Mouse (Mus musculus) lung, adult 18-20 months (tissue): ENCODE results near the gene Gria4.
"Not testable (repeated sequence)": the region's sequence is repeated elsewhere in the genome, so short reads cannot be mapped to it uniquely, and the experiment has no call there.

ENCODE experiments used
- DNase-seq, 2 experiments: peaks; one replicate each; pipeline ENCODE4 v3.0.0; 2022; ENCODE audit warnings: mixed read lengths in 2 of 2

The Gria4 gene

DNA sequence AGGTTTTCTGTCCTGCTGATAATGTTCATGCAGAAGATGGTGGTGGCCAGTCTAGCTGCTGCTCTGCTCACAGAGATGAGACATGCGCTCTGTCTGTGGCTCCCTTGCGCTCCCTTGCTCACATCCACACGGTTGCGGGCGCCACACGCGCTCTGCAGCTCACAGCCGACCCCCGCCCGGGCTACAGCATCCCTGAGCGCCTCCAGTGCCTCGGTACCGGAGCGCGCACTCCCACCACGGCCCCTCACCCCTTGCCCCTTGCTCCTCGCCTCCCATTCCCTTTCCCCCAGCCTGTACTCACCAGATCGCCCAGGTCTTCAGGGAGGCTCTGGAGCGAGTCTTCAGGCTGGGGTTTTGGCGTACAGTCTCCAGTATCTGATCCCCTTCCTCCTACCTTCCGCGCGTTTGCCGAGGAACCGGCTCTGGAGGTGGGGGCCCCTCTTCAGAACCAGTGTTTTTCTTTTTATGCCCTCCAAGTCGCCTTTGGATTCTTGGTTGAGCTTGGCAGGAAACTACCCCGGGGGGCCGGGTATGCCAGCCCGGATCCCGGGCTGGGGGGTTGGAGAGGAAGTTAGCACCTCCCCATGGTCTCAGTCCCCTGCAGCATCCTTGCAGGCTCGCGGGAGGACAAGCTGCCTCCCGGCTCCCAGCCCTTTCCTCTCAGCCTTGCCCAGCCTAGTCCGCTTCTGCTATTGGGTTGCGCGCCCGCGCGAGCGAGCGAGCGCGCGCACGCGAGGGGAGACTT is at the start of gene Gria4:
Gene Gria4 (minus strand): TSS at position 691 of the 745 bp plus-strand sequence.
- no peak for DNase-seq

DNA sequence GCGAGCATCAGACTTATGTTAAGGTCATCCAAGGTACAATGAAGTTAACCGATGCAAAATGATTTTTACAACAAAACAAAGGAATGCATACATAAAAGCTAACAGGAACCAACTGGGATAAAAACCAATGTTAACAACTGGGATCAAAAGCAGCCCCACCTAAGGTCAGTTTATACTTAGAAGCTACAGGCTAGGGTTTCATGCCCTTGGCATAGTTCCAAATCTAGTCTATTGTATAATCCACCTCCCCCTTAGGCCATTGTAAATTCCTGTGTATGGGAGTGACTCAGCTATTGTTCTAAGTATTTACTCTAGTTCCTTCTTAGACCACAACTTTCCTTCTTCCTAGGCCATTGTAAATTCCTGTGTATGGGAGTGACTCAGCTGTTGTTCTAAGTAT is 14.9 kb upstream of the Gria4 start:
- DNase-seq: not testable (repeated sequence)

DNA sequence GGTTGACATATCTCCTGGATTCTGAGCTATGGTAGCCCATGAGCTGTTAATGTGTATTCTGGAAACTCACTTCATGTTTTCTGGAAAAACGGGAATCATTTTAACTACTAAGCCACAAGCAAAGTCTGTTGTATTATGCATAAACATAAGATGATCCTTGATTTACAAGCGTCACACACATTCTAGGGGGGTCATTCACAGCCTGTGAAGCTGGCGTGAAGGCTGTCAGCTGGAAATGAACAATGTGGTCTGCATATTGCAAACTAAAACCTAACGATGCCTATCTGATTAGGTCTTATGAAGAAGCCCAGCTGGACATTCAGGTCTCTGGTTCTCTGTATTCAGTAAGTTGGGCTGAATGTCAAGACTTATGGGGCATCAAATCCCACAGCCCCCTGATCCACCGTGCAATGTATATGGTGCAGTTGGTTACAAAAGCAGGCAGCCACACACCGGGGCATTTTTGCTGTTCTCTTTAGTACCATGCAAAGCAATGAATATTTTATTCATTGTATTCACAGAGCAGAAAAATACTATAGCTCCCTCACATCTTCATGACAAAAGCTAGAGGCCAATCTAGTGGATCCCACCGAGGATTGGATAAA is 7.2 kb upstream of the Gria4 start:
- no peak for DNase-seq

DNA sequence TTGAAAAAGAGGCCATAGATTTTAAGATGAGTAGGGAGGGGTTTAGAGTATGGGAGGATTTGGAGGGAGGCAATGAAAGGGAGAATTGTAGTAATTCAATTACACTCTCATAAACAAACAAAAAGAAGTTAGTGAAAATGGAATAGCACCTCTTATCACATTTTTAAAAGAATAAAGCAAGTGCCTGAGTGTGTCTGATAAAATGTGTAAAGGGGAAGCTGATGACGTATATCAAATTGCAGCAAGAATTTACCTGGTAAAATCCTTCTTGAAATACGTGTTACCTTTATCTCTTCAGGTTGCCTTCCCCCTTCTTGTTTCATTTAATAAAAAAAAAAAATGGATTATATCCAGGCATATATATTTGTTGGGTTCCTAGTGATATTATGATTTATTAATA is 1.4 kb upstream of the Gria4 start:
- no peak for DNase-seq

DNA sequence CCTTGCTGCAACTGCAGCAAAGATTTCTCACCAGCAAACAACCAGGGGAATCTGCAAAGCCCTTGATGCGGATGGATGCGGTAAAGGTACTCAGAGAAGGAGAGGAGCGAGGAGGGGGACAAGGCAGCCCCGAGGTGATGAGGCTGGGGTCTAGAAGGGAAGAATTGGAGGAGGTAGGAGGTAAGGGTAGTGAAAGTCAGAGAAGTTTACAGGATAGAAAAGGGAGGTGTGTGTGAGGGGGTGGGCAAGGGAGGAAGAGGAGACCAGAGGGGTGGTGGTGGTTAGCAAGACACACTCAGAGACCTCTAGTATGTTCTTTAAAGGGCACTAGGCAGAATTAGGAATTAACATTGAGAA is 233 bp upstream of the Gria4 start:
- no peak for DNase-seq

DNA sequence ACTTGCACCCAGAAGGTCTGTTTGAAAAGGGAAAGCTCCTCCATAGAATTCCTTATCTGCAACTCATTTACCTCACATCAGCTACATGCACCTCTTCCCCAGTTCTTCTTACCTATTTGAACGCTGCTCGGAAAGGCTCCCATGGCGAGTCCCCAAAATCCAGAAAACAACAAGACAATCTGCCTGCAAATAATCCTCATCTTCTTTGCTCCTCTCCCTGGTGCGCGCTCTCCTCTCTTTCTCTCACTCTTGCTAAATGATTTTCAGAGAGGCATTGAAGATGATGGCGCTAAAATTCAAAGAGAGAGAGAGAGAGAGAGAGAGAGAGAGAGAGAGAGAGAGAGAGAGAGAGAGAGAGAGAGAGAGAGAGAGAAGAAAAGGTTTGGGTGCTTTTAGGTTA is 959 bp downstream of the Gria4 start:
- no peak for DNase-seq

DNA sequence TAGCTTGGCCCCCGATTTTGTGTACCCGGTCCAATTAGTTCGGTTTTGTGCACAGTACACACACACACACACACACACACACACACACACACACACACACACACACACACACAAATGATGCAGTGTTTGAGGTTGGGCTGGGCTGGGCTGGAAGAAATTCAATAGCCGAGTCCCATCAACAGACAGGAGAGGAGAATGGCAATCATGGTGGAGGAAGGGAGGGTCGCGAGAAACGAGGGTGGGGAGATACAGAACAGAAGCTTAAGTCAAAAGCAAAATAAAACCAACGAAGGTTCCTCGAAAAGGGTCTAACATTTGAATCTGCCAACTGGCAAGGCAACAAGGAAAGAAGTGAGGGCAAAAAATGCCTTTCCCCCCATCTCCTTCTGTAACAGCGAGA is 1.6 kb downstream of the Gria4 start:
- DNase-seq: no peak

DNA sequence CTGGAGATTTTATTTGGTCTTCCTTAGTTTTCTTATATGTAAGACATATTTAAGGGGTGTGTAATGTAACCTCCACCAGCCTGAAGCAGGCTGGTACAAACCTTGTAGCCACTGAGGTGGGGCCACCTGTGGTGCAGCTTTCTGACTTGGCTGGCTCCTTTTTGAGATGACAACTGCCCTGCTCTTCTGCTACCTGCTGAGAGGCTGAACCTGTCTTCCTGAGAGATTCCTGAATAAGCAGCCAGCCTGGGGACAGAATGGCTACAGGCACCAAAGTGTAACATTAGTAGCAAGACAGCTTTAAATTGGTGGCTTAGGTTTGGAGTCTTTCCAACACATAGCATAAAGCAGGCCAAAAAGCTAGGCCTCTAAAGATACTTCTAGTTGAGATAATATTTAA is 46.6 kb downstream of the Gria4 start:
- not testable (repeated sequence) for DNase-seq

DNA sequence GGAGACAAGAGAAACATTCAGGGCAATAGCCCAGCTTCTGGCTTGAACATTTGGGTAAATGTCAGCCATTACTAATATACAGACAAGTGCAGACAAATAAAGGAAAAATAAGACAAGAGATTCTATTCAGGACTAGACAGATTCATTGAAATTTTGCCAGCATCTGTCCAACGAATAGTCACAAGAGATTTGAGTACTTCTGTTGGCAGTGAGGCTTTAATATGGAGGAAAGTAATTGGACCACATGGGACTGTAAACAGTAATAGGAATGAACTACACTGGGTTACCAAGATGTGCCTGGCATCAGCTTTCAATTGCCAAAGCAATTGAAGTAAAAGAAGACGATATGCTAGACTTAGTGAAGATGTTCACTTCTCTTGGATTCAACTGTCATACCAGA is 81.9 kb downstream of the Gria4 start:
- DNase-seq: no peak

DNA sequence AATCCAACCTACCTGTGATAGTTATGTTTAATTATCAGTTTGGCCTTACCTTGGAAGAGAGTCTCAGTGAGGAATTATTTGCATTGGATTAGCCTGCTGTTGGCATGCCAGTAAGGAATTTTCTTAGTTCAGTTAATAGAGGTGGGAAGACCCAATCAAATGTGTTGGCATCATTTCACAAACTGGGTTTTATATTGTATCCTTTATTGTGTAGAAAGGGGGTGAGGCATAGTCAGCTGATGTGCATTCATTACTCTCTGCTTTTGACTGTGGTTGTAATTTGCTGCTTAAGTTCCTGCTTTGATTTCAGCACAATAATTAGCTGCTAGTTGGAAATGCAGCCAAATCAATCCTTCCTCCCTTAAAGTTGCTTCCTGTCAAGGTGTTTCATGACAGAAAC is 83.7 kb downstream of the Gria4 start:
- no peak for DNase-seq

DNA sequence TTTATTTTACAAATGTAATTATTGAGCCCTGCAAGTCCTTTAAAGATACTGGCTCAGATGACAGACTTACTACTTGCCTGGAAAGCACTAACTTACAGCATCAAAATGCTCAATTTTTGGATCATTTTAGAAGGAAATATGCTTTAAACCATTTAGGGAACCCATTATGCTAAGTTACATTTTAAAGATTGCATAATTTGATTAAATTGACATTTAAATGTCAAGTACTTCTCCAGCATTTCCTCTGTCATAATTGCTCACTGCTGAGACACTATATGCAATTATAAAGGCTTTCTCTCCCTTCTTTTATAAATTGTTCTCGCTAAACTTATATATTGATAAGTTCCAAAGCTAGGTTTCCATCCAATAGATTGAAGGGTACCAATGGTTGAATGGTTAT is 108.9 kb downstream of the Gria4 start:
- no peak for DNase-seq

DNA sequence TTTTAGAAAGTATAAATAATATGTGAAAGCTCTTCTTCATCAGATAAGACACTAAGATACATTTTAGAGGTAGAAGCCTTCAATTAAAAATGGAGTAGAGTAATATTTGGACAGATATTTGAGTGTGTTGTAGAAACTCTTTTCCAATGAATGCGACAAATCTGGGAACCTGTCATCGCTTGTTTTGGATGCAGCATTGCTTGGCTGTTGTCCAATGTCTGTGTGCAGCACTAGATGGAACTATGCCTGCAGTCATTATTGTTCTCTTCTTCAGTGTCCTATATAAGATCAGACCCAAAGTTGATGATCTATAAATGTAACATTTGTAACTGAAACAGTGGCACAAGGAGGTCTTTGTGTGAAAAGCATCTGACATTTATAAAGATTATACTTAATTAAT is 115.8 kb downstream of the Gria4 start:
- no peak for DNase-seq

DNA sequence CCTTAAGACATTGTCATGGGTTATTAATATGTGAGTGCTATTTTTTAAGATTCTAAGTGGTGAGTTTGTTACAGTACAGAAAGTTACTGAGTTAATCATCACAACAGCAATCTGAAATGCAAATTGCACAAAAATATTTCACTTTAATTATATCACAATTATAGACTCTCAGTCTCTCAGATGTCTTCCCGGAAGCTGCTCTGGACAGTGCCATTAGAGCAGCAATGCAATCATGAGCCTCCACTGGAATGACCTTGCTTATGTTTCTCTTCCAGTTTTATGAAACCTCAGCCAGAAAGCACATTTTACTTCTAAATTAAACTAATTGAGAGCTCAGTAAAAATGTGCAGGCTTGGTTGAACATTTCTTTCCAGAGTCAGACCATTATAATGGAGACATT is 116.9 kb downstream of the Gria4 start:
- no peak for DNase-seq

DNA sequence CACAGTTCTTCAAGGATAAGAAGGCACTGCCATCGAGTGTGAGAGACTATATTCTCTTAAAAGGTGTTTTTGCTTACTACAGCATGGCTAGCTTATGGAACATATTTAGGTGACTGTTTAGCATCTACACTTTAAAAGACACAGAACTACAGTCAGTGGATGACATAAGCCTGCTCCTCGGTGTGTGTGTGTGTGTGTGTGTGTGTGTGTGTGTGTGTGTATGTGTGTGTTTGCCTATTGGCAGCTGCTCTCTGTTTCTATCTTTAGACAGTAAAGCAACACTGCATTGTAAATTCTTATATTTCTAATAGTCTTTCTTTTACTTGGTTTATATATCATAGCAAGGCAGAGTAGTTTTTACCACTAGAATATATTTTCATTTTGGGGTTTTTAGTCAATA is 130.3 kb downstream of the Gria4 start:
- DNase-seq: no peak

DNA sequence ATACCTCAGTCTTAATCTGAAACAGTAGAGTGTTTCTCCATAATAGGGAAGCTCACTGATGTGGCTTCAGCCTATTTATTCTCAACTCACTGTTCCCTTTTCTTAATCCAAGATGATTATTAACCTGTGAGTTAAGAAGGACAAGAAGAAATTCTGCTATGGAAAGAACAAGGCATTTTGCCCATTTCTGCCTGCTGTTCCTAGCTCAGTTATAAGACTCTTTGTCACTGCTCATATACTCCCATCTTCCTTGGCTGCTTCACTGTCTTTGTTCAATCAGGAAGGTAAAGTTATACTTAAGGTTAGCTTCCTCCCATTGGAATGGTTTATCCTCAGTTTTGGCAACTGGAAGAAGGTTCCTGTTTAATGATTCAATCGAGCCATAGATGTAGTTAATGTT is 133.6 kb downstream of the Gria4 start:
- no peak for DNase-seq

DNA sequence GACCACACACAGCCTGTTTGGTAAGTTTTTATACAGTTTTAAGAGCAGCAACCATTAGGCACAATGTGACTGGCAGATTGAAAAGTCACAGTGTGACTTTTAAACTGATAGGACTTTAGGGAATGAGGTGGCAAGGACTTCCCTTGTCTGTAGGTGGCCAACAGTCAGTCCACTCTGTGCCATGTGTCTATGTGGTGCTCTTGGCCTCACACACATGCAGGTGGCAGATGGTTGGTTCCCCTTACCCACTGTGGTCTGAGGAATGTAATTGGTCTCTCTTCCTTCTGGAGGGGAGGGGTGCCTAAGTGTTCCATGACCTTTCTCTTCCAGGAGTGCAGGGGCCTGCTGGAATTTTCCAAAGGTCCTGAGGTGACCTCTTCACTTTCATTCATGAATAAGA is 137.1 kb downstream of the Gria4 start:
- DNase-seq: no peak

DNA sequence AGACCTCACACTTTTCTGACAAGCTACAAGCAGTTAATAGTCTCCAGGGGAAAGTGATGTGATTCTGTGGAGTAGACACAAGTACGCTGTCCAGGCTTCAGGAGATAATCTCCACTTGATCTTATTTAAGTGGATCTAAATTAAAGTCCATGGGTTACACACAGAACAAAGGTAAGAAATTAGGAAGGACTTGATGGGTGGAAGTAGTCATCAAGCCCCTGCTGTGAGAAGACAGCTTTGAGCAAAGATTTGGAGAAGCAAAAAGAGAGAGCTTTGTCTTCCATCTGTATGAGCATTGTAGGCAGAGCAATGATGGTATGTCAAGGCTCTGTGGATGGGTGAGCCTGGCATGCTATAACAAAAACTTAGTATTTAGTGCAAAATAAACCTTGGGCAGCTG is 141.7 kb downstream of the Gria4 start:
- no peak for DNase-seq

DNA sequence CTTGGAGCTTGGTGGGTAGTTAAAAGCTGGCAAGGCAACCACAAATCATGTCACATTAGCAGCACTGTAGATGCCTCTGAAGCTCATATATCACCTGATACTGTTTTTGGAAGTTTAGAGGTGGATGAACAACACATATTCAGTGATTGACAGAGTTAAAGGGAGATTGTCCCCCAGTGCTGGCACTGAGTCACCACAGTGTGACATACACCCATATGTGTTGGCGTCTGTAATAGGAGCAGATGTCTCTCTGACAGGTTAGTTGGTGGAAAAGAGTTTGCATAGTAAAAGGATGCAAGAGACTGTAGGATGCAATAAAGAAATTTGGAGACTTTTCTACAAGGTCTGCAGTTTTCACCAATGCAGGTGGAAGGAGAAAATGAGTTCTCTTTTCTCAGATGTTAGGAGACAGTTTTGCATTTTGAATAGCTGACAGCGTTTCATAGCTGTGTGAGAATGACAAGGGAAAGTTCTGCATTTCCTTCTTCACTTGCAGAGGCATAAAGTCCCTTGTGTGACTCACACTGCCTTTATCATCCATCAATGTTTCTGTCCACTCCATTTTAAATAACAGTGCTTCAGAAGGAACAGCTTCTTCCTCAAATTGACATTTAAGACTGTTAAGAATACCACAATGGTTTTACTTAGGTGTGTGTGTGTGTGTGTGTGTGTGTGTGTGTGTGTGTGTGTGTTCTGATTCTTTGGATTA is 156.7 kb downstream of the Gria4 start:
- DNase-seq: no peak

DNA sequence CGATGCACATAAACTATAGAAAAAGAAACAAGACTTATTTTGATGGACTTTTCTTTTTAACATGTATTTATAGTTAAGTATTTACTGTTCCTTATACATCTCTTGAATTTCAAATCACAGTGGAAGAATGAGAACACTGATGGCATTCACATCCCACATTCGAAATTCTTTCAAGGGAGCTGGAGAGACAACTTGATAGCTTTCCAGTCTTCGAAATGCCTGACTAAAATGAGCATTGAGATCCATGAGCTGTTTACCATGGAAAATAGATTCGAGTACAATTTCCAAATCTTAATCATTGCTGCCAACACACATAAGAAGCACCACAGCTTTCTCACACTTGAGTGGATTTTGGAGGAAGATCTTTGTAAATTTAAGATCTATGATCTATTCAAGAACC is 164.1 kb downstream of the Gria4 start:
- DNase-seq: no peak

DNA sequence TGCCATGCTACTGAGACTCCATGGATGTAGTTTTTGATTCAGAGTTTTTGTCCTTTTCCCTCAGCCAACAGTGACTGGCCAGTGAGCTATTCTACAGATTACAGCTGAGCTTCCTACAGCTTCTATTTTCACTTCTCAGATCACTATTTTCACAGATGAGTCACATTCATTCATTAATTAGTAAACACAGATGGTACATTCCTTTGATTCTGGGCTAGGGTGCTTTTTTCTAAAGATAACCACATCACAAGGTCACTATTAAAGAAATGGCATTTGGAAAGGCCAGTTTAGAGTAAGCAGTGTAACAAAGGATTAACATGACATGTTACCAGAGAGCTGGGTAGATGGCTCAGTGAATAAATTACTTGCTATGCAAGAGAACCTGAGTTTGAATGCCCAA is 180.7 kb downstream of the Gria4 start:
- DNase-seq: no peak

DNA sequence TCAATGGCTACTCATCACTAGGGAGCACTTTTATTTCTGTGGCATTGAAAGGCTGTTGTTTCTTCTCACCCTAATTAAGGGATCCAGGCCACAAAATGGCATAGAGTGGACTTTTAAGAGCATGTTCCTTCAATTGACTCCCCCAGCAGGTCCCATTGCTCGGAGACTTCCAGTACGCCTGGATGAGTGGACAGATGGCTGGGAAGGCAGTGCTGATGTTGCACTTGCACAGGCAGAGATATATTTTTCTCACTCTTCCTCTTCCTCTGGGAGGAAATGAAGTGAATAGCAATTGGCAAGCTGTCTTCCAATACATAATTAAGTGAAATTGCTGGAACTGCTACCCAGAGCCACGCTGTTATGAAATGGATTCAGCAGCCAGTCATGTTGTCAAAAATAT is 190.7 kb downstream of the Gria4 start:
- DNase-seq: no peak

DNA sequence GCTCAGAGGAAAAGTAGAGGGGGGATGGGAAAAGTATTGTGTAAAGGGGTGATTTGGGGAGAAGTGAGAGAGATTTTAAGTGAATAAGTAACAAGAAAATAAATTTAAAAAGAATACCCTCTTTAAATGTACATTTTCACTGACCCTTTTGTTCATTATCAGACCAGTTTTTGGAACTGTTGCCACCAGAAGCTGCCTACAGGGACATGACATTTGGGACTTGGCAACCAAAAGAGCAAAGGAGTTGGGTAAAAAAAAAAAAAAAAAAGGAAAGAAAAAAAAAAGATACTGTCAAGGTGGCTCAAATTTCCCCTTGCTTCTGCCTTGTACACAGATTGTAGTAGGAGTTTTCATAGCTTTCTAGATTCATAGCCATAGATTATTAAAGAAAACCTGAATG is 191.8 kb downstream of the Gria4 start:
- DNase-seq: no peak

DNA sequence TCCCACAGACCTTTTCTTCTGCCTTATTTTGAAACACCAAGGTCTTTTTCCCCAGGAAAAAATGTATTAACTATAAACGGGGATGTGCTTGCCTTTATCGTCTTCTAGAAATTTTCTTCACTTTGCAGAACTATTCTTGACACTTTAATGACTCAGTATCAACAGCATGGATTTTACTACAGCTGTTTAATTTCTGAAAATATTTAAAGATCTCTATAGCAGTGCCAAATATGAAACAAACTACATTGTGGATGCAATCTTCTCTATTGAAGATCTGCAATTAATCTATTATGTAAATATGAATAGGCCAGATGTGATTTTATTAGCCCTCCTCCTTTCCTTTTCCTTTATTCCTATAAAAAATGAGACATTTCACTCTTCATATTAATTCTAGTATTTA is 194.2 kb downstream of the Gria4 start:
- no peak for DNase-seq

DNA sequence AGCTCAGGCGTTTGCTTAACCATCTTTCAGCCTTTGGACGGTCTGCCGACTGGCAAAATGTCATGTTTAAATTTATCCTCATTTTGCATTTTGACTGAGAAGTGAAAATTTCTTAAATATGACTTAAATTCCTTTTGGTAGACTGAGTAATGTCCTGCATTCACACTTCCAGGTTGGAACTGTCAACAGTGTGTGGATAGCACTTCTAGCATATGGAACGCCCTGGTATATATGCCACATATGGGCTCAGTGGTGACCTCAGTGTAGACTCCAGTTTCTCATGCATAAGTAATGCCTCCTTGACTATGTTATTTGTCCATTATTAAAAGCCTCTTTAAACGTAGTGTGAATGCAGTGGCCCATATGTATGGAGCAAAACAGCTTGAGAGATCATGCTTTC is 222.4 kb downstream of the Gria4 start:
- DNase-seq: no peak
